Mouse (Mus musculus) right cerebral cortex, adult 2 months (tissue): ENCODE results near the gene Plpp1.

Experiments used
- DNase-seq, 2 experiments: peaks; one replicate each; pipeline ENCODE4 v3.0.0; 2021 to 2022; ENCODE audit warnings: low spot score in 2 of 2

Plpp1 gene

GRCm38 (mm10) chr13:112800597-112801380 lies at the start of gene Plpp1:
Gene Plpp1, plus strand, starts transcription at chr13:112800792.
- DNase-seq = peak; percentile 92 to 96

GRCm38 (mm10) chr13:112751454-112752308 lies 48.9 kb upstream of the Plpp1 start:
- no peak for DNase-seq

- no peak for DNase-seq
These were observed 48.1 kb upstream of the Plpp1 start for GRCm38 (mm10) chr13:112752309-112752975.

GRCm38 (mm10) chr13:112753522-112753921 lies 47.1 kb upstream of the Plpp1 start:
- no peak for DNase-seq

GRCm38 (mm10) chr13:112754871-112755270 lies 45.7 kb upstream of the Plpp1 start:
- DNase-seq = peak in 1 of 2 experiments; percentile 11

GRCm38 (mm10) chr13:112755507-112756010 lies 45.0 kb upstream of the Plpp1 start:
- DNase-seq = no peak

- DNase-seq = no peak
These were observed 43.2 kb upstream of the Plpp1 start for GRCm38 (mm10) chr13:112757395-112757794.

- peak in 1 of 2 experiments; percentile 14 for DNase-seq
These were observed 42.0 kb upstream of the Plpp1 start for GRCm38 (mm10) chr13:112758546-112759090.

- no peak for DNase-seq
These were observed 41.2 kb upstream of the Plpp1 start for GRCm38 (mm10) chr13:112759364-112759763.

- no peak for DNase-seq
These were observed 40.6 kb upstream of the Plpp1 start for GRCm38 (mm10) chr13:112759777-112760537.

- DNase-seq = no peak
These were observed 40.1 kb upstream of the Plpp1 start for GRCm38 (mm10) chr13:112760538-112760881.

GRCm38 (mm10) chr13:112761787-112762186 lies 38.8 kb upstream of the Plpp1 start:
- DNase-seq = no peak

GRCm38 (mm10) chr13:112762548-112762947 lies 38.0 kb upstream of the Plpp1 start:
- no peak for DNase-seq

- no peak for DNase-seq
These were observed 37.0 kb upstream of the Plpp1 start for GRCm38 (mm10) chr13:112763531-112764091.

GRCm38 (mm10) chr13:112764556-112764955 lies 36.0 kb upstream of the Plpp1 start:
- DNase-seq = no peak

- no peak for DNase-seq
These were observed 34.9 kb upstream of the Plpp1 start for GRCm38 (mm10) chr13:112765654-112766053.

- DNase-seq = no peak
These were observed 29.9 kb upstream of the Plpp1 start for GRCm38 (mm10) chr13:112770528-112771328.

GRCm38 (mm10) chr13:112771447-112772208 lies 29.0 kb upstream of the Plpp1 start:
- DNase-seq = no peak

GRCm38 (mm10) chr13:112772252-112772651 lies 28.3 kb upstream of the Plpp1 start:
- no peak for DNase-seq
